Mouse (Mus musculus) adrenal gland, adult 18-20 months (tissue): ENCODE measurements around the gene Ptma. TPM values are rescaled to one million over a fixed set of nuclear protein-coding genes. Genes with fewer than 3 reads are reported as not detected.
A peak's percentile ranks its signal among the peaks of the same experiment; 100 is the strongest.

Source experiments
- DNase-seq, 2 experiments: peaks; one replicate each; pipeline ENCODE4 v3.0.0; 2021 to 2022; ENCODE audit warnings: low spot score in 2 of 2
- total RNA-seq, 2 experiments: library from RNA; stranded (reverse); gene quantifications; 1 replicate in 1 of 2; 2 replicates in 1 of 2; pipeline ENCODE4 v1.2.3; 2021

Ptma gene
- total RNA-seq, 2 experiments from 2014 or later, result 463 to 486 TPM

GRCm38 (mm10) chr1:86493783-86494182 lies 32.7 kb upstream of the Ptma start:
- no peak for DNase-seq

DNA sequence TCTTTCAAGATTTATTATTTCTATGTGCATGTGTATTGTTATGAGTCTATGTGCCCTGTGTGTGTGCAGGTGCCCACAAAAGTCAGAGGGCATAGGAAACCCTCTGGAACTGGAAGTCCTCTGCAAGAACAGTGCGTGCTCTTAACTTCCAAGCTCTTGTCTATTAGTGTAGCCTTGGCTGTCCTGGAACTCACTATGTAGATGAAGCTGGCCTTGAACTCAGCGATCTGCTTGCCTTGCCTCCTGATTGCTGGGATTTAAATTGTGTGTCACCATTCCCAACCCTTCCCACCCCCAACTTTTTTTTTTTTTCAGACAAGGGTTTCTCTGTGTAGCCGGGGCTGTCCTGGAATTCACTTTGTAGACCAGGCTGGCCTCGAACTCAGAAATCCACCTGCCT lies 30.2 kb upstream of the Ptma start:
- DNase-seq, result no peak

- no peak for DNase-seq
Observed at GRCm38 (mm10) chr1:86497361-86497760, 29.2 kb upstream of the Ptma start.

GRCm38 (mm10) chr1:86497986-86498385 lies 28.5 kb upstream of the Ptma start:
- no peak for DNase-seq

DNA sequence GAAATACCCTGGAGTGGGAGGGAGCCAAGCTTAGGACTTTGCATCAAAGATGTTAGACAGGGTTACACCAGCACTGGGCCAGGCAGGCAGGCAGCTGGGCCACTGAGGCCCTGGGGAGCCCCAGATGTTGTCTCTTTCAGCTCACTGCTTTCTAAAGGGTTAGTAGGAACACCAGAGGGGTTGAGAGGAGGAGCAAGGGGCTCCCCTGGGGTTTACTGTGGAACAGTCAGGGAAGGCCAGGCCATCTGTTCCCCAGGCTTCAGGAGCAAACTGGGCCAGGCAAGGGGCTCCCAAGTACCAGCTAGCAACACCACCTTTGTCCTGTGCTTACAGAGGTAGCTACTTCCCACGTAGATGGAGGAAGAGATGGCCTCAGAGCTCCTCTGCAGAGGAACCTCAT lies 27.9 kb upstream of the Ptma start:
- DNase-seq, result no peak

GRCm38 (mm10) chr1:86499903-86500302 lies 26.6 kb upstream of the Ptma start:
- DNase-seq, result peak in 1 of 2 experiments; percentile 60

DNA sequence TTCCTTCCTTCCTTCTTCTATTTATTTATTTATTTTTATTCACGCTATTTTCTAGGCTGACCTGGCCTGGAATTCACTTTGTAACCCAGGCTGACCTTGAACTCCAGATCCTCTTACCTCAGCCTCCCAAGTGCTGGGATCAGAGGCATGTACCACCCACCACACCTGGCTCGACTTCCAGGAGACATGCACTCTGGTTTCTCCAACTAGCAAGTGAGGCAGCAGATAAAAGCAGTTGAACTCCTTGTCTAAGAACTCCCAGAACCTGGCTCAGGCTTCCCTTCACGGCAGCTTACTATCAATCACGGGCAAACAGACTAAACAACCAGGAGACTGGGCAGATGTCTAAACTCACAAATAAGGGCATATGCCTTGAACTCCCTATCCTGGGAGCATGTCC lies 25.8 kb upstream of the Ptma start:
- no peak for DNase-seq

GRCm38 (mm10) chr1:86501114-86501532 lies 25.4 kb upstream of the Ptma start:
- peak; percentile 49 to 66 for DNase-seq

DNA sequence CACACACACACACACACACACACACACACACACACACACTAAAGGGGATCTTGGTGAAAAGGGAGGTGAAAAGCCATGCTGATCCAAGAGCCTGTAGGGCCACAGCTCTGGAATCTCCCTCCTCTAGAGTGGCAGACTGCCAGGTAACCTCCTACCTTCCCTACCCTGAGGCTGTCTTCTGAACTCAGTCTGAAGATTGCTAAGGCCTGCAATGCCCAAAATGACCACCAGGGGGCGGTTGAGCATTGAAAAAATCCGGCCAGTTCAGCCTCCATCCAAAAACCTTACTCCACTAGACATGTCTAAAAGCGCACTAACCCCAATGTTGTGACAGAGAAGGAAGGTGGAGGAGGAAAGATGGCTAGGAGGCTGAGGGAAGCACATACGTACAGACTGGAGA lies 25.0 kb upstream of the Ptma start:
- peak; percentile 95 for DNase-seq

GRCm38 (mm10) chr1:86502221-86503048 lies 24.1 kb upstream of the Ptma start:
- DNase-seq, result no peak

DNA sequence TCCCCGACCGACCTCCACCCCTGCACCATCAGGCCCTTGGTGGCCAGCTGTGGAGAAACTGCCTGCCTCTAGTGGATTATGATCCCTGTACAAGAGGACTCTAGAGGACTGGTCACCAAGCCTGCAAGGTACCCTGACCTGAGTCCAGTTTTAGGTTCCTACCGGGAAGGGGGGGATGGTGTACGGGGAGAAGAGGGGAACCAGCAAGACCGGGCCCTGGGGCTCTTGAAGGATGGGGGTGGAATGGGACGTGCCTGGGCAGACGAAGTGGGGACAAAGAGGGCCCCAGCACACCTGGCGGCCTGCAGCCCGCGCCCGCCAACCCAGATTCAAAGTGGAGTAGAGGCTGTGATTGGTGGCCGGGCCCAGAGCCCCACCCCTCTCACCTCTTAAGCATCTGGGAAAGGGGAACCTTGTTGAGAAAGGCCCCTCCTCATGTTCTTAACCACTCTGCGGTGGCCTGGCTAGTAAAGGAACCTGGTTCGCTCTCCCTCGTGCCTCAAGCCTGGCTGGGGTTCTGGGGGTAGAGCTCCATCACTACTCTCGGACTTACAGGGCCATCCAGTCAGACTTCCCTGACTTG lies 23.3 kb upstream of the Ptma start:
- DNase-seq, result no peak

DNA sequence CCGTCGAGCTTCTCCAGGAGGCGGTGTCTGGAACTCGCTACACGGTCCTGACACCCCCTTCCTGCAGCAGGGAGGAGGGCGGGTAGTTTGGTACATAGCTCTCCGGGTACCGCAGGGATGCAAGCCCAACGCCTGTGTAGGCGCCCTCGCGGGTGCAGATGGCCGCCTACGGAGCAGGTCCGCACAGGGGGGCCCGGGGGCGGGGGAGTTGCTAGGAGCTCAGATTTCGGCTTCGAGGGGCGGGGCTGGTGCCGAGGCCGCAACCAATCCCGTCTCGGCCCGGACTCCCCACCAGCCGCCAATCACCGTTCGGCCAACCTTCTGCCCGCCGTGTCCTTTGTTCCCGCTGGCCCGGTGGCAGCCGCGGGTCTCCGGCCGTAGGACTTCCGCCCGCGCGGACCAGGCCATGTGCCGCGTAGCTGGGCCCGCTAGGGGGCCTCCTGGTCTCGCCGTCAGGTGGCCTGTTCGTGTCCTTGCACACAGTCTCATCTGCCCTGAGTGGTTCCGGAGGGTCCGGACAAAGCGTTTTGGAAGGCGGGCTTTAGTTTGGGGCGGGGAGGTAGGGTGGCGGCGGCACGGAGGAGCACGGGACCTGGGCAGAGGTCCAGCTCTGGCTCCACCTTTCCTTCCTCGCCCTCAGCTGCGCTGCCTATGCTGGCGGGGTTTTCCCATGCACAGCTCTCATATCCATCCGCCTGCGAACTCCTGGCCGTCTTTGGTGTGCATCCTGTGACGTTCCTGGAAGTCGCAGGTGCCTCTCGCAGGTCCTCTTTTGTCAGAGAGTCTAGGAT lies 22.4 kb upstream of the Ptma start:
- peak; percentile 88 to 92 for DNase-seq

- no peak for DNase-seq
Observed at GRCm38 (mm10) chr1:86504697-86505421, 21.7 kb upstream of the Ptma start.

DNA sequence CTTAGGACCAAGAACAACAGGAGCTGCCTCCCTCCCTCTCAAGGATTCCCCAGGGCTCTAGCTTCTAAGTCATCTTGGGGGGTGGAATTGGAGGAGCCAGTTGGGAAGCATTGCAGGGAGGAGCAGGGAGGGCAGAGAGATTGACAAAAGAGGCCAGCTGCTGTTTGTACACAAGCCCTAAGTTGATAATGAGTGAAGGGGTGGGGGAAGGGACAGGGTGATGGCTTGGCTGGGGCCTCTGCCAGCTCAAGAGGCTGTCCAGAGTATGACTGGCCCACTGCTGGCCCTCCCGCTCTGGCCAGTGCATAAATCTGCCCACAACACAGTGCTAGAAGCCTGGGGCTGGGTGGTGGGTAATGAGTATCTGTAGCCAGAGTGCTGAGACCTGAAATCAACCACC lies 21.1 kb upstream of the Ptma start:
- DNase-seq, result no peak

- DNase-seq, result no peak
Observed at GRCm38 (mm10) chr1:86506420-86506819, 20.1 kb upstream of the Ptma start.

- DNase-seq, result no peak
Observed at GRCm38 (mm10) chr1:86507866-86508265, 18.7 kb upstream of the Ptma start.

DNA sequence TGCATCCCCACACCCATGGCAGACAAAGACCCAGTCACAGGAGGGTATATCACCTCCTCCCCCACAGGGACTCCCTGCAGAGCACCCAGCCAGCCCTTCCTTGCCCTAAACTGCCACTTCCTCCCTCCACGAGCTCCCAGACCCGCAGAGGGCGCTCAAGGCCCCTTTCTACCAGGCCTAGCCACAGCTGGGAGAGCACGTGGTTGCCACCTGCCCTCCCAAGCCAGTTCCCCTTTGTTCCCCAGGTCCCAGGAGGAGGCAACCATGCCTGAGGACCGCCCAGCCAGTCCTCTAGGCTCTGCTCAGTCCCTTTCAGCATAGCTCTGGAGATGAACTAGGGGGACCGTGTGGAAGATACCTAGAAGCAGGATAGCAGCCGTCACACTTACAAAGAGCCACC lies 17.1 kb upstream of the Ptma start:
- peak; percentile 78 to 85 for DNase-seq

DNA sequence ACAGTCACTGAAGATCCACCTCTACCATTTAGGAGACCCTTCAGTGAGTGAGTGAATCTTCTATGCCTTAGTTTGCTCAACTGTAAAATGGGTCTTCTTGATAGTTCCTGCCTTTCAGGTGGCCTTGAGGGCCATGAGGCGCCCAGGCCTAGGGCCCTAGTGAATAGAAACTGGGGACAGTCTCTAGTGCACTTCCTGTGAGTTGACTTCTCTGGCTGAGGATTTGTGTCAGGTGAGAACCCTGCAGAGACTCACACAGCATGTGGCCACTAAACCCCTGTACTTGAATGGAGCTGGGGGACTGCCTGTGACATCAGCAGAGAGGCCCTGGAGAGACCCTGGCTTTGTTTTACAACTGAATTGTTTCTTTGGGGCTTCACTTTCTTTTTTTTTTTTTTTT lies 16.3 kb upstream of the Ptma start:
- no peak for DNase-seq

DNA sequence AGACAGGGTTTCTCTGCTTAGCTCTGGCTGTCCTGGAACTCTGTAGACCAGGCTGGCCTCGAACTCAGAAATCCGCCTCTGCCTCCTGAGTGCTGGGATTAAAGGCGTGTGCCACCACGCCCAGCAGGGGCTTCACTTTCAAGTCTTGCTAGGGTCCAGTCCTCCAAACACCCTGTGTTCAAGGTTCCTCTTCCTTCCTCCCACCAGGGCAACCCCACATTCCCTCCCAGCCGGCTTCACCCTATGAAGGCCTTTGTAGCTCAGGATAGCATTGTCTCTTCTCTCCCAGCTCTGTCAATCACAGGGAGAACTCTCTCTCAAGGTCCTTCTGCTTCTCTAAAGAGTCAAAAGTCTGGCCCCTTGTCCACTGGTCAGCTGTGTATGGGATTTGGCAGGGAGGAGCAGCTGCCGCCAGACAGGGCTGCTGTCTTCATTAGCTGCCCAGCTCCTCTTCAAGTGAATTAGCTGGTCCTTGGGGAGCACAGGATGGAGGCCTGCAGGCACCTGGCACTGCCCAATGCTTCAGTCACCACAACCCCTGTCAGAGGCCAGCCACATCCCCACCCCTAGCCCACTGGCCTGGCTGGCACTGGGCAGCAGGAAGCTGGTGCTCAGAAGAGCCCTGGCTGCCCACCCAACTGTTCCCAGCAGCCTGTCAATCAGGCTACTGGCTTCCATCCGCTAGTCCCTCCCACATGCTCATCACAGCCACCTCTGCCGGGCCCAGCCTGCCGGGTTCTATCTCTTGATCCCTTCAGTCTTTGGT lies 15.7 kb upstream of the Ptma start:
- DNase-seq, result no peak

GRCm38 (mm10) chr1:86512154-86512720 lies 14.3 kb upstream of the Ptma start:
- no peak for DNase-seq
